Mouse (Mus musculus) adrenal gland (tissue): ENCODE data around the gene Sh3pxd2a.

ENCODE experiments used
- intact Hi-C: fragments of 180-260 bp; cut with DNase I; formaldehyde crosslinking; loops from one replicate; pipeline ENCODE4 v1.15.1; 2025

The Sh3pxd2a gene

DNA sequence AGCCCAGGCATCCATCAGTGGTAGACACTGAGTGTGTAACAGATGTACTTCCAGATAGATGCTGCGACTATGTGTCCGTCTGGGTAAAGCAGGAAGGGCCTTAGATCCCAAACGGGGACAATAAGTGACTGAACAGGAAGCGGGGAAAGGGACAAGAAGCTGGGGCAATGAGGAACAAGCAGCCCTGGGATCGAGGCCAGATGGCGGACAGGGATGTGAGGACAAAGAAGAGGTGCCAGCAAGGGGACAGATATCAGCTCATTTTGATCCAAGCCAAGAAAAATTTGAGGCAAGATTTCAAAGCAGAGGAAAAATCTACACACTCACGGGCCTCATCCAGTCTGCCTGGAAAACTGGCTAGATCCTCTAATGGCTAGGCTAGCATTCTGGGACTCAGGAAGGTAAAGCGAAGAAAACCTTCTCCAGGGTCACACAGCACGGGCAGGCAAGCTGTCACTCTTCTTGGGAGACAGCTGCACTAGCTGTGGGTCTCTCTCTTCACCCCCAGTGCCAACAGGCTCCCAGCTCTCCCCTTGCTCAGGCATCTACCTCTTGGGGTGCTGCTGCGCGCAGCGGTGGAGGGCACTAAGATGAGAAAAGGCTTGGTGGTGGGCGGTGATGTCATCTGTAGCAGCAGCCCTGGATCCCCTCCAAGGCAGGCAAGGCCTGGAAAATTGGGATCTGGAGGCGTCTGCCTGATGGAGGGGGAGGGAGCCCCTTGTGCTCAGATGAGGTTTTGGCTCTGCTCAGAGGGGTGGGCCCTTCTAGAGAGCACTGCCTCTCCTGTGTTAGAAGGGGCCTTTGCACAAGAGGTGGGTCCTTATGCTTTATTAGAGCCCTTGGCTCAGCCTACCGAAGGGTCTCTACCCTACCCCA is 146.9 kb downstream of the Sh3pxd2a start:
- intact Hi-C loops: no loop called here

DNA sequence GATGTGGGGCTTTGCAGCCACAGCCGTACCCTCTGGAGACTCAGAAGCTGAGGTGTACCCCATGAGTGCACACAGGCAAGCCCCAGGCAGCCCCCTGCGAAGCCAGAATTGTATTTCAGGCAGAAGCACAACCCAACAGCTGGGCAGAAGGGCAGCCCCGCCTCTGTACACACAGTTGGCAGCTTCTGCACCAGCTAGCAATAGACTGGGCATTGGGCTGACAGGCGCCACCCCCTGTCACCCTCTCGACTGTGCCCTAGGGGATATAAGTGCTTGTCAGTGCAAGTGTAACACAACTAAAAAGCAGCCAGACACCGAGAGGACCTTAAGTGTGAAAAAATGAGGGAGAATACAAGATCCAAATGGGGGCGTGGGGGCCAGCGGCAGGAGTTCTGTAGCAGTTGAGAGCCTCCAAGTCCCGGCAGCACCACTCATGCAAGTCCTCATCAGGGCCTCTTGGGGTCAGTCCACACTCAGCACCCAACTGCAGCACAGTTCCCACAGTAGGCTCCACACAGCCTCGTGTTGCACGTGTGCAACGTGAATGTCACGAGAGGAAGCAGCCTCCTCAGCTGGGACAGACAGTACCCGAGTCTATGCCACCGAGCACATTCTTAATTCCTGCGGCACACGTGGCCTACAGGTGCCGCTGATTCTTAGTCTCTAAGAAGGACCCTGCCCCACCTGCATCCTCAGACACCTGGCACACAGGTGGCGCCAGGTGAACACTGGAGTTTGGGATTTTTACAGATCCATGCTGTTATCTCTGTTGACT is 147.7 kb downstream of the Sh3pxd2a start:
- intact Hi-C loops: no loop called here

DNA sequence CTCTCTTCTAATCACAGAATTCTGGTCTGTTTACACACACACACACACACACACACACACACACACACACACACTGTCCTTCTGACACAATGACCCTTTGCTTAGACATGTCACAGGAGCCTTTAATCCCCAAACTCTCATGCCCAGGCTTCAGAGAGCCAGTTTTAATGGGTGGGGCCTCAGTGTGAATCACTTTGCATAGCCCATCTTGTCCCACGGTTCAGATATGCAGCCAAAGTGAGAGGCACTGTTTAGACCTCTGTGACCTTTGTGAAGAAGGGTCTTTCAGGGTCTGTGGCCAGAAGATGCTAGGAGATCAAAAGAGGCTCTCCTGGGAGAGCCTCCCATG is 148.3 kb downstream of the Sh3pxd2a start:
- intact Hi-C loops: no loop called here

DNA sequence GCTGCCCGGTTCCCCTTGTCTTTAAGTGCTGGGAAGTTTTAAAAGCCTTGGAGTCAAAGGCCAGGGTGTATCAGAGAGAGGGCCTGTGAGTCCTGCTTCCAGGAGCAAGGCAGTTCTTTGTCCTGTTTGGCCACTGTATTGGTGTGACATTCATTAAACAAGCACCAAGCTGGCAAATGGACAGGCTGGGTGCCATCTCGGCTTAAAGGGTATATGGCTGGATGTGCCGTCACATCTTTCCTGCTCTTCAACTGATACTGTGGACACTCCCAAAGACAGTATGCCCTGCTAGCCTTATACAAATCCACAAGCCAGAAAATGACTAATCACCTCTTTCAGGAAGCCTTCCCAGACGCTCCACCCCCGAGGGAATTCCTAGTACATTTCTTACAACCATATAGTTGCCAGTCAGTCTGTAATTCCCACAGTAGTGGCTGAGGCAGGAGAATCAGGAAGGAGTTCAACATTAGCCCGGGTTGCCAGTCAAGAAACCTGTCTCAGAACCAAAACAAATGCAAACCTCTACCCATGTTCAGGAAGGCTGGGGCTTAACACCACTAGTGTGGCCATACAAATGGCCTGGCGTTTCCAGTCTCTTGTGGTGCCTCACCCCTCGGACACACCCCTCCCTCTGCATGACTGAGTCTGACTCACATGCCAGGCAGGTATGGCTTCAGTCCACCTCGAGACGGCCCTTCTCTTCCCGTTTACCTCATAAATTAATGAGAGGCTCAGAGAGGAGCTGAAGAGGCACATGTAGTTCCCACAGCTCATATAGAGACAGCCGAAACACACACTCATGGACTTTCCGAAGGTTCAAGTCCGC is 148.9 kb downstream of the Sh3pxd2a start:
- intact Hi-C loops: no loop called here

DNA sequence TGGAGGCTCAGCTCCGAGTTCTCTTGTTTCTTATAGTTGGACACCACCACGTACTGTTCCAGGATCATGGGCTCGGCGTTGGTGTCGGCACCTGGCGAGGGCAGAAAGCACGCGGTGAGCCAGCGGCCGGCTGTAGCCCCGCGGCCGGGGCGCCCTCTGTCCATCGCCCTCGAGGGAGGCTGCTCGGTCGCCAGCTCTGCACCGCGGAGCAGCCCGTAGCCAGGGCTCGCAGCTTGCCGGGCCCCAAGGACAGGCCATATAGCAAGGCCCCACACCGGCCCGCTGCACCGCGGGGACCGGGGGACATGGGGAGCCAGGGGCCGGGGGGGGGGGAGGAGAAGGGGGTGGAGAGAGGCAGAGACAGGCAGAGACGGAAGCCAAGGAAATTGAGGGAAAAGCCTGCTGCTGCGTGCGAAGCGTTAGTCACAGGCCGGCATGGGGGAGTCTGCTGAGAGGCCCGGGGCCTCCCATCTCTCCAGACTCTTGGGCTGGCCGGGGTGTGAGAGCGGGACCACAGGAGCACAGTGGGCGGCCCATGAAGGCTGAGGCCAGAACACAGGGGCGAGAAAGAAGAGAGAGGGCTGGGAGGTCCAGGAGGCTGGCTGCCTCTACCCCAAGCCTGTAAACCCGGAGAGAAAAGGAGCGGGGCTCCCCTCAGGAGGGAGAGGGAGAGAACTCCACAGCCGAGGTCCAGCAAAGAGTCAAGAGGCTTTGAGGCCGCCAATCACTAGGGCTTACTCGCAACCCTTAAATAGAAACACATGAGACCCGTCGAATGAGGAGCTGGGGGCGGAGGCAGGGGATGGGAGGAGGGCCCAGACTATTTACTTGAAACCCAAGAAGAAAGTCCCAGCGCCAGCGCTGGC is 149.9 kb downstream of the Sh3pxd2a start:
- intact Hi-C loops: no loop called here

DNA sequence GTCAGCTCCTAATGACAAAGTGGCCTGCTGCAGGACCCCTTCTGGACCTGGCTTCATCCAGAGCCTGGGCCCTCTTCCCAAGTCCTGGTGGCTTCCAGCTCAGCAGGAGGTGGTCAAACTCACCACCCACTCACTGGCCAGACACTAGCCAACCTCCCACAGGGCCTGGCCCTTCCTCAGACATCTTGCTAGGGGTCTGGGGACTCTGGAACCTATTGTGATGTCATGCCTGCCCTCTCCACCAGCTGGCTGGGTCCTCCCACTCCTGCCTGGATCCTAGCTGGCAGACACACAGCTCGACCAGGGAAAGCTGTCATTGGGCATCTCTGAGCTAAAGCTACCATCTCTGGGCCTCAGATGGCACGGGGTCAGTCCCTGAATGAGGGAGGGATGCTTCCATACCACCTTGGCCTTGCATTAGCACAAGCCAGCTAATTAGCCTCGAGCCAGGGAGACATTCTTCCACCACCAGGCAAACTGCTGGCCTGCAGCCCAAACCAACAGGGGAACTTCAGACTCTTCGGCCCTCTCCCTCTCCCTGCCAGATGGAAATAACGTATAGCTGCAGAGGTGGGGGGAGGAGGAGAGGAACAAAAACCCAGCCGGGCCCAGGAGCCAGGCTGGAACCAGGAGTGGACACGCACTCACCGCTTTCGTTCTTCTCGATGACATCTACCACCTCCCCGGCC is 150.7 kb downstream of the Sh3pxd2a start:
- intact Hi-C loops: no loop called here

DNA sequence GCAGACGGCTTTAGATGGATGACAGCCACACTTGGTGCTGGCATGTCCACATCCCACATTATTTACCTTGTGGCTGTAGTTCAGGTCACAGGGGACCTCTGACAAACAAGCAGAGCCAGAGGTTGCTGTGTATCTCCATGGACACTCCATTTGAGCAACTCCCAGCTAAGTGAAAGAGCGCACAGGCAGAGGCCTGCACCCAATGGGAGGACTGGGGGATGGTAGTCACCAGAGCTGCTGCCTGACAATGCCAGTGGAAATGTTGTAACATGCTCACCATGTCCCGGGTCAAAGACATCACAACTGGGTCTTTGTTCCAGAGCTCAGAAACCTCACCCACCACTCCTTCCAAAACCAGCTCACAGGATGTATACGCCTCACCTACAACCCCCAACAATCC is 153.0 kb downstream of the Sh3pxd2a start:
- intact Hi-C loops: no loop called here

DNA sequence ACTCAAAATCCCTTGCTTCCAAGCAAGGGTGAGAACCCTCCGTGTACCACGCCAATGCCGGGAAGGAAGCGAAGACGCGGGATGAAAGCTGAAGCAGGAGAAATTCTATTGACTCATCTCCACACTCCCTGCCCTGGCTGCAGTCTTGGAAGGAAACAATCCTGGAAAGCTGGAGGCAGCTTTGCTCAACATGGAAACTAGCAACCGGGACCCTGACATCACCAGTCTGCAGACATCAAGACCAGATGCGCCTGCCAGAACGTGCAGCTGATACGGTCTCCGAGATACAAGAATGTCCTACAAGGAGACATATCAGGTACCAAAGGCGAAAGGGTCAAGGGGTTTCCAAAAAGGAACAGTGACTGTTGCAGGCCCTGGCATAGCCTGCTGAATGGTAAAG is 154.4 kb downstream of the Sh3pxd2a start:
- intact Hi-C loops: no loop called here

DNA sequence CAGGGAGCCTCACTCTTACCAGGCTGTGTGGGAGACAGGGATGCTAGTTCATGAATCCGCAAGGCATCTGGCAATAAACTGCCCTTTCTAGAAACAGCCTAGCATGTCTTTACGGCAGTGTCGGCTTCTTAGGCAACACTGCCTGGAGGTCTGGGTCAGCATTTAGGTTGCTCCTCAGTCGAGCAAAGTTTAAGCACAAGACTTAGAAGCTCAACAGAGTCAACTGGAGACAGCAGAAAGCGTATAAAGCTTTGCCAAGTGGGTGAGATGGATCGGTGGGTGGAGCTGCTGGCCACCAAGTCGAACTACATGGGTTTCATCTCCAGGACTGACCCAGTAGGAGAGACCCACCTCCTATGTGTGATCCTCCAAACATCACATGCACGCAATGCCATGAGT is 157.3 kb downstream of the Sh3pxd2a start:
- intact Hi-C loops: no loop called here

DNA sequence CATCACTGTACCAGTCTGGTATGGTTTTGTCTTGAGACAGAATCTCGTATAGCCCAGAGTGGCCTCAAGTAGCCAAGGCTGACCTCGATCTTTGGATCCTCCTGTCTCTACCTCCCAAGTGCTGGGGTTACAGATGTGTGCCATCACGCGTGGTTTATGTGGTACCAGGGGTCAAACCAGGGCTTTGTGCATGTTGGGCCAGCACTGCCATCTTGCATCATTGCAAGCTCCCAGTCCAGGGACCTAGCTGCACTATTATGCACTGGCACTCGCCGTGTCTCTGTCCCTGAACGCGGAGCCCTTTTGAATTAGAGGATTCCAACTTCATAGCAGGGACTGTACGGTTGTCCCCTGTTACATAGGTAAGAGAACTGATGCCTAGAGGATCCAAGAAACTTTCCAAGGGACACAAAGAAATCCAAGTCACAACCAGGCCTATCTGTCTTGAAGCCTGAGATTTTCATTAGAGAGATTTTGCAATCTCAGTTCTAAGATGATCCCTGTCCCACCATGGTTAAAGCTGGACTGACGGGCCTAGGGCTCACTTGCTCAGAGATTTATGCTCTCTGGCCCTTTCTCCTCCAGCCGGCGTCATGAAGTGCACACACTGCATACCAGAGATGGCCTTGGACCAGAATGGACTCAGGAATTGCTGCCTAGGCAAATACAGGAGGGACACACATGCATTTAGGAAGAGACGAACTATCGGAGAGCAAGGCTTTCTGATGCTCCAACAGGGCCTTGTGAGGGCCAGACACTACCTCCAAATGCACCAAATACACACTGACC is 157.9 kb downstream of the Sh3pxd2a start:
- intact Hi-C loops: no loop called here

DNA sequence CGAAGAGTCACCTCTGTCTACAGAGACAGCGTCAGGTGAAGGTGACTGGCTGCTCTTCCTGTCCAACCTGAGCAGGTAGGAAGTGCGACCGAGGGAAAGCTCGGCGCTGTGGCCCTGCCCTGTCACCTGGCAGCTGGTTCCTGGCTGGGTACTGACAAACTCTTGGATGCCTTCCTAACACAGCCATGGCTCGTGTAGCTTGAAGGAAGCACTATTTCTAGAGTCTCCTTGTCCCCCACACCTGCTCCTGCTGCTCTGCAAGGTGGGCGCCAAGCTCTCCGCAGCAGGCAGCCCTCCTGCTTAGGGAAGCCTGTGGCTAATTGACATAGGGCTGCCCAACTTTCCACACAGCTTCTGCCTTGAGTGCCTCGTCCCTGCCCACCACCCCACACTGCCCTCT is 158.8 kb downstream of the Sh3pxd2a start:
- intact Hi-C loops: no loop called here

DNA sequence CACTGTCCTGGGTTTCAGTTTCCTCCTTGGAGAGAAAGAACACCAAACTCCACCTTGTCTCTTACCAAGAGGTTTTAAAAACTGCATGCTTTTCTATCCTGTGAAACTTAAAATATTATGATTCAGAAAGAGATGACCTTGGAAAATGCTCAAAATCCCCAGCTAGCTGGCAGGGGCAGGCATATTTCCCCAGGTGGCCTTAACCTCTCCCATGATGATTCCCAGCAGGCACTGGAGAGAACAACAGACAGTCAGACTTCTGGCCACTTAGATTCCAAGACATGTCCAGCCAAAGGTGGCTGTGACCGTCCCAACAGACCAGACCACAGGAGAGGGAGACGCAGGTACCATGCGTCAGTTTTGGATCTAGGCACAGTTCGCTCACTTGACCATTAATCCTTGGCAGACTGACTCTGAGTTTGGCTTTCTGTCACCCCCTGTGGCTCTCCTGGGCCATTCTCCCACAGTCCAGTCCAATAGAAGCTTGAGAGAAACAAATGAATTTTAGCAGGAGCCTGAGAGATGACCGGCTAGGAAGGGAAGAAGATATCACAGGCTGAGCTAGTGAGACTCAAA is 159.9 kb downstream of the Sh3pxd2a start:
- intact Hi-C loops: no loop called here

DNA sequence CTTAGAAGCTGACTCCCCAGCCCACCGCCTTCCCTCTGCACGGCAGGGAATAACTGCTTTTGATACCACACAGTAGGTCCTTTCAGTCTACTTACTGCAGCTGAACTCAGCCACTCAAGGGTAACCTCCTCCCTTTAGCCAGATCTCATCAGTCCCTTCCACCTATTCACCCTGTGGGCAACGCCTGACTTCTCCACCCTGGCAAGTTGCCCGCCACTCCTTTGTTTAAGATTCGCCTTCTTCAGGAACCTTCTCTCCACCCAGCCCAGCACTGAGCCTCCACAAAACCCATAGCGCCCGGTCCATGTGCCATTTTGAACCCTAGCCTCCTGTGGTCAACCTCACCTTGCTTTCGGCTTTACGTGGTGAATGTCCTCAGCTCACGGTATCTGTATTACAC is 161.1 kb downstream of the Sh3pxd2a start:
- intact Hi-C loops: no loop called here

DNA sequence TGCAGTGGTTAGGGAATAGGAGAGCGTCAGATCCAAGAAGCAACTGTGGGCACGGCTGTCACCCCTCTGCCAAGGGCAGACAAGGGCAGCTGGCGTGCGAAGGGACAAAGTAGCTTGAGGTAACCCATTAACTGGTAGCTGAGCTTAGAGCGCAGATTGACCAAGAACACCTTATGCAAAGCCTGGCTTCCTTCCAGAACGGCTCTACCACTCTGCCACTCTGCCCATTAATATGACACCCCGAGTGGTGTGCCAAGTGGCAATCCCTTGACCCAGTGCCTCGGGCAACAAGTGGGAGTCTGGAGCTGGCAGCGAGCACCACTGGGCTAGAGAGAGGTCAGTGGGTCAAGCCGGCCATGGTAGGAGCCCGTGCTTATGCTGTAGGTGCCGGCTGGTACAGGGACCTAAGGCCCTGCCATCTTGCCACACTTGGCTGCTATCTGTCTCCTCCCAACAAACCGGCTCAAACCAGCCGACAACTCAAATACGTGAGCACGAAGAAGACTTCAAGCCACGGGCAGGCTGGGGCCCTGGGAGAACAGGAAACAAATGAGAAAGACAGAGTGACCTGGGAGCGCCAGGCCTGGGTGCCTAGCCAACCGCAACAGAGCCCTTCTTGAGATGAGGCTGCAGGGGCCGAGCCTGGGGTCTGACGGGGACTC is 161.9 kb downstream of the Sh3pxd2a start:
- intact Hi-C loops: no loop called here

DNA sequence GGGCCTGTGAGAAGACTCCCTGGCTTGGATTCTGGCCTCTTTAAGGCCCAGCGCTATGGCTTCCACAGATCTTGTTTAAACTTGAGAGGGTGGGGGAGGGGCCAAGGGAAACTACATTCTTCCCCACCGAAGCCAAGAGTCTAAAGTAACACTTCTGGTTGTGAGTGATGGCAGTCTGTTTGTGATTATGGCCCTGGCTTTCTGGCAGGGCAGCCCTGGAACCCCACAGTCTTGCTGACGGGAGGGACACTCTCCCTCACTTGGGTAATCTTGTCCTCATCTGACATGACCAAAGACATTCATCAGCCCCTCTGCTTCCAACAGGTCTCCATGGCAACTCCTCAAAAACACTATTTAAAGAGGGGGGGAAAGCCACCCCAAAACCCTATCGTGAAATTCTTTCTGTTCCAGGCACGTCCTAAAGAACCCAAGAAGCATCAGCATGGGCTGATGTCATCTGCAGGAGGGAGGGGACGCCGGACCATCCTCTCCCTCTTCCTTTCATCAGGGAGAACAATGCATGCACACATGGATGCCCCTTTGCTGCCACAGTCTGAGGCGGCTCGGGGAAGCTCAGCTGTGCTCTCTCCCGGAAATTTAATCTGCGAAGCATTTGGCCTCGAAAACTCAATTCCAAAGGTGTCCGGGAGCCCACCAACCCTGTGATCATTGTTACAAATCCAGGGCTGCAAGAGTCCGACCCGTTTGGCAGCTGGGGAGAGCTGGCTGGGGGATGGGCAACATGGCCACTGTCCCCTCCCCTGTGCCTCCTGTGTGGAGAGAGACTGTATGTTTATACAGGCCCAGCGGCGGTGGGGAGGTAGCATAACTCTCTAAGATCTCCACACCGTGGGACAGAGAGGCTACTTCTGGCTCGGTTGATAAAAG is 162.7 kb downstream of the Sh3pxd2a start:
- intact Hi-C loops: no loop called here

DNA sequence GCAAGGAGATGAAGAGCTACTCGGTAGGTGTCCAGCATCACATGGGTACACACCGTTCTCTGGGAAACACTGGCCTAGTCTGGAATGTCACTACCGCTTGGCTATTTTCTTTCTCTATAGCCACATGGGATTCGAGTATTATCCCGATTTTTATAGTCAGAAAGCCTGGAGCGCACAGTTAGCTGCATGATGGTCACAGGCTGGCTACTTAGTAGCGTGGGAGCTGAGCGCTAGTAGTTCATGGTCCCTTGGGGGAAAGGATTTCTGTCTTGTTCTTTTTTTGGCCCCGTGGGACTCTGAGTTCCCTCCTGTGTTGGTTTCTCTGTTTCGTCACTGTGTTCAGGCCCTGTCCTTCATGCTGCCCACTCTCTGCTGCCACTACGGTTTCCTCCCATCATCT is 166.1 kb downstream of the Sh3pxd2a start:
- intact Hi-C loops: no loop called here

DNA sequence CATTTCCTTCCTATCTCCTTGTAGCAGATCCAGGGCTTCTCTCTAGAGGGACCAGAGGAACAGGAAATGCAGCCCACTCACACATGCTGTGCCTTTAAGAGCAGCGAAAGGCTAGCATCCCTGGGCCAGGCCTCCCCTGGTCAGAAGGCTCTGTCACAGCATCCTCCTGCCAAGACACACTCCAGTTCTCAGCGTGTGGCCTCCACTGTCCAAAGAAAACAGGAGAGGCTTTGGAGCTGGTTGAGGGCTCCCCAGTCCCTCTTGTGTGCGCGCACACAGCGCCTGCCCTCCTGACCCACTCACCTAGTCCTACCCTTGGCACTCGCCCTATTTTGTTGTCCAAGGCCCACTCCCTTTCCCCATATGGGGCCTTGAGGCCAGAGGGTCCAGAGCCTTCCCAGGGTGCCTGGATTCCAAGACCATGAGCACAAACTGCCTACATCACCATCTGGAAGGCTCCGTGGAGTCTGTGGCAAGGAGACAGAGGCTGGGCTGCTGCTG is 171.7 kb downstream of the Sh3pxd2a start:
- intact Hi-C loops: no loop called here
